Mouse (Mus musculus) small intestine, adult 2 months (tissue): Measurements from ENCODE around the gene 1700030K09Rik. TPM values are rescaled to one million over a fixed set of nuclear protein-coding genes. Genes with fewer than 3 reads are reported as not detected.

ENCODE experiments used
- H3K27ac ChIP-seq: fragments of 200-500 bp; 2 replicates; pipeline ENCODE4 v1.5.1; 2012; ENCODE audit warnings: low read depth, low read length, control low read depth, inconsistent platforms; ENCODE audit not compliant: insufficient read depth
- H3K27me3 ChIP-seq: fragments of 200-500 bp; 2 replicates; pipeline ENCODE4 v1.6.1; 2012; ENCODE audit warnings: mild to moderate bottlenecking, moderate library complexity, low read length, inconsistent platforms; ENCODE audit not compliant: control insufficient read depth, insufficient read depth
- H3K36me3 ChIP-seq: fragments of 200-500 bp; 2 replicates; pipeline ENCODE4 v1.6.1; 2012; ENCODE audit warnings: mild to moderate bottlenecking, low read length, control low read depth, inconsistent platforms; ENCODE audit not compliant: control insufficient read depth, insufficient read depth
- H3K4me1 ChIP-seq: fragments of 200-500 bp; 2 replicates; pipeline ENCODE4 v1.6.1; 2012; ENCODE audit warnings: low read length, inconsistent platforms, mixed read lengths; ENCODE audit not compliant: control insufficient read depth, insufficient read depth, insufficient read length
- H3K4me3 ChIP-seq: fragments of 200-500 bp; 2 replicates; pipeline ENCODE4 v1.5.1; 2012; ENCODE audit warnings: low read depth, mild to moderate bottlenecking, control low read depth, inconsistent platforms, low read length, moderate library complexity
- CTCF ChIP-seq: fragments of 200-500 bp; IDR thresholded peaks from 2 replicates; pipeline ENCODE4 v1.5.1; 2012; ENCODE audit warnings: low read depth, mild to moderate bottlenecking, control low read depth, inconsistent platforms, low read length, moderate library complexity, mixed read lengths; ENCODE audit not compliant: insufficient replicate concordance, insufficient read length; ENCODE audit errors: extremely low read depth
- POLR2A ChIP-seq: fragments of 200-500 bp; IDR thresholded peaks from 2 replicates; pipeline ENCODE4 v1.6.1; 2012; ENCODE audit warnings: low read depth, mild to moderate bottlenecking, control low read depth, inconsistent platforms, low read length, moderate library complexity
- WGBS: fragments of 180-500 bp; shearing (Covaris S2); methylation state at CpG from one replicate; pipeline ENCODE4 v1.1.7; 2018; 5-methylcytosine and 5-hydroxymethylcytosine counted together
- polyA plus RNA-seq: library from polyadenylated mRNA; depleted of rRNA; stranded (reverse); fragments of >200 nt; gene quantifications from 2 replicates; pipeline ENCODE4 v1.2.3, GENCODE M21; 2012

Gene 1700030K09Rik
- polyA plus RNA-seq, 1 experiment = 3.2 TPM

DNA sequence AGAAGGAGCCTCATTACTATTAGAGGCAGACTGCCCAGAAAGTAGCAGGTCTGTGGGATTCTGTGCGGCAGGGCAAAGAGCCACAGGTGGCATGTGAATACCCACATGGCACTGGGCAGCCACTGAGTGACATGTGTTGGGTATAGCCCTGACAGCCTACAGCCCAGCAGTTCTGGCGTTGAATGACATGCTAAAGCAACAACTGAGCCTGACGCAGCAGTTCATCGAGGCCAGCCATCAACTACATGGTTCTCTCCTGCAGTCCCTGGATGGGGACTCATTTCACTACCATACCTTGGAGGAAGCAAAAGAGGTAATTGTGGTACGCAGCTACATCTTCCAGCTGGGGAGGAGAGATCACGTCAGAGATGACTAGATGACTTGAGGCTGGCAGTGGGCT, 14.8 kb downstream of the 1700030K09Rik start:
- H3K36me3 ChIP-seq = peaks cover 43% of the 10 kb centered on the region
- no peak for TF ChIP-seq POLR2A
- TF ChIP-seq CTCF = no peak
- no peak overlapping the region for H3K4me3 ChIP-seq
- H3K27ac ChIP-seq = no peak overlapping the region
- H3K27me3 ChIP-seq = no peaks in the 10 kb centered on the region
- no peaks in the 10 kb centered on the region; the same call in 1 of the 2 replicates for H3K4me1 ChIP-seq
- 89% methylated on average over 6 of the region's 6 CpGs for WGBS

DNA sequence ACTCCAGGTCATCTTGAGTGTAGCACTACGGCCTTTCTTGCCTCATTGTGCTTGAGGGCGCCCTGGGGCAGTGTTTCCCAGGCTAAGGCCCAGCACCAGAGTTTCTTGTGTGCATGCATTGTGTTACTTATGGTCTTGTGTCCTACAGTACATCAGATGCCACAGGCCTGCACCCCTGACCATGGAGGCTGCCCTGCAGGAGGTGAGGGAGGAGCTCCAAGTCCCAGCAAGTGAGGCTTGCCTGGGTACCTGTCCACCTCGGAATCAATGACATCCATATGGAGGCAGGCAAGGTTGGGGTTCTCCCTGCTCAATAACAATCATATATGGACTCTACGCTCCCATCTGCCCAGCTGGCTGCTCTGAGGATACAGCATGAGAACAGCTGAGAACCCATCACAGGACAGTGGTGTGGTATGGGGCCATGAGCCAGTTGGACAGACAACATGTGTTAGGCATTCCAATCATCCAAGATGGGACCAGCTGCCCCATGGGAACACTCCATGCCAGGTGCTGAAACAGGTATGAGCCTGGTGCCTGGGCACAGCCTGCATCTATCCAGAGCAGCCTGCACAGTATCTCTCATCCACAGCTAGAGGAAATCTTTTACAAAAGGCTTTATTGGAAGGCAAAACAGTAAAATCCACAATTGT, 16.3 kb downstream of the 1700030K09Rik start:
- Histone ChIP-seq H3K4me3 (no peak overlapping the region), H3K27me3 (no peaks in the 10 kb centered on the region), H3K27ac (no peak overlapping the region), H3K4me1 (no peaks in the 10 kb centered on the region; the same call in 1 of the 2 replicates), H3K36me3 (peaks cover 54% of the 10 kb centered on the region)
- WGBS = 85% methylated on average over 4 of the region's 4 CpGs
- TF ChIP-seq CTCF (no peak), POLR2A (no peak)

DNA sequence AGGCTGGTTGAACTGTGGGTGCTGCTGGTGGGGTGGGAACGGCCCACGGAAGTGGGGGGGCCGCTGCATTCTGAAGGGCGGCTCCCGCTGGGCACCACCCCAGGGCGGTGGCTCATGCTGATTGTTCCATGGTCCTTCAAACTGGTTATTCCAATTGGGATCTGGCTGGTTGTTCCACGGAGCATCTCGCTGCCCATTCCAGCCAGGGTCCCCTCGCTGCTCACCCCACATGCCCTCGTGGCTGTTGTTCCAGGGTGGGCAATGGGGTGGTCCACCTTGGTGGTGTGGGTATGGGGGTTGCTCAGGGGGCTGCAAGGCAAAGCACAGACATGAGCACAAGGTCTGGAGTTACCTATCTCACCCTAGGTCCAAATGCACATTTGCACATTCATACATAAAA, 20.5 kb downstream of the 1700030K09Rik start:
- 90% methylated on average over 10 of the region's 10 CpGs for WGBS
- peaks cover 87% of the 10 kb centered on the region for H3K36me3 ChIP-seq
- H3K27ac ChIP-seq = no peak overlapping the region

DNA sequence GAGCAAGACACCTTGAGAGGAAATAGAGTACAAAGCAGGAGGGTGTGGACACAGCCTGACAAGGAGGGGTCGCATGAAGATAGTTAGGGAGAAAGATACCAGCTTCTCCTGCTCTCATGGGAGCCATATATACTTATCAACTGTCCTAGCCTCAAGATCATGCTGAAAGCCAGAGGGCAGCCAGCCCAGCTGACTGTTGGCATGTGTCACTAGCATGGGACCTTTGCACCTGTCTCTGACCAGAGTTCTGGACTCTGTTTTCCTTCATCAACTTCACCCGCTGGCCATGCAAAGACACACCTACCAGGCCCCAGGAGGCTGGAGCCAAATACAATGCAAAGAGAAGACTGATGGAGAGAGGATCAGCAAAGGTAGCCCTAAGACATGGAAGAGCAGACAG, 25.6 kb downstream of the 1700030K09Rik start:
- 62% methylated on average over 2 of the region's 2 CpGs for WGBS
- Histone ChIP-seq H3K4me1 (peaks cover 11% of the 10 kb centered on the region), H3K27ac (peak overlapping the region; percentile 70; the same call in 1 of the 2 replicates), H3K4me3 (no peak overlapping the region), H3K27me3 (no peaks in the 10 kb centered on the region), H3K36me3 (peaks cover 69% of the 10 kb centered on the region)
- no peak for TF ChIP-seq CTCF

More for the DNA sequence above, 20.5 kb downstream of the 1700030K09Rik start:
- Histone ChIP-seq H3K27me3 (no peaks in the 10 kb centered on the region), H3K4me1 (peaks cover 5% of the 10 kb centered on the region), H3K4me3 (no peak overlapping the region)
- TF ChIP-seq POLR2A (no peak), CTCF (no peak)

DNA sequence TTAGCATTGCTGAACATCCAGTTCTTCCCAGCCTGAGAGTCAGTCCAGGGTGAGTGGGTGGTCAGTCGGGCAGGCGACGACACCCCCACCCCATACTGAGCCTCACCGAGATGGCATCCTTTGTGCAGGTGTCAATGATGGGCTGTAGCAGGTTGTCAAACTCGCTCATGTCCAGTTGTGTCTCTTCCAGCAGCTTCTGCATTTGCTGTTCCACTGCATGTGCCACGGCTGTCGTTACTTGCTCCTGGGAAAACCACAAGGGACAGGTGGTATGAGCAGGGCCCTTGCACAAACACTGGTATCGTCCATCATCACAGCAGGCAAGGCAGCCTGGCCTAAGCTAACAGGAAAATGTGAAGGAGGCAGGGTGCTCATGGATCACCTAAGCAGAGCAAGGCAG, 26.3 kb downstream of the 1700030K09Rik start:
- Histone ChIP-seq H3K4me1 (peaks cover 11% of the 10 kb centered on the region), H3K4me3 (no peak overlapping the region), H3K36me3 (peaks cover 65% of the 10 kb centered on the region), H3K27me3 (no peaks in the 10 kb centered on the region), H3K27ac (no peak overlapping the region; the same call in 1 of the 2 replicates)
- TF ChIP-seq POLR2A (no peak), CTCF (no peak)
- 94% methylated on average over 8 of the region's 8 CpGs for WGBS

DNA sequence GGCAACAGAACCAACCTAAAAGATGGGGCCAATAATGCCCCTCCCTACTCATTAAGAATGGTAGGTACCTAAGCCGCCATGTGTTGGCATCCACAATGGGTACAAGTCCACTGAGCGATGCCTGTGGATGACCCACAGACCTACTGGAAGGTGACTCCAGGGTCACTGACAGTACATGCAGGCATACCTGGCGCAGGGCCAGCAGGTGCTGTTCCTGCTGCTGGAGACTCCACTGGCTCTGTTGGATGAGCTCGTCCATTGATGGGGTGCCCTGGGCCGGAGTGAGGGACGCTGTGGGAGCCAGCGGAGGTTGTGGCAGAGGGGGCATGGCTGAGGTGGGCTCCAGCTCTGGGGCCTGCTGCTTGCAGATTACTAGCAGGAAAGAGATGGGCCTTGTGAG, 27.0 kb downstream of the 1700030K09Rik start:
- 93% methylated on average over 7 of the region's 7 CpGs for WGBS
- TF ChIP-seq POLR2A (no peak), CTCF (no peak)
- Histone ChIP-seq H3K27ac (no peak overlapping the region), H3K4me3 (no peak overlapping the region), H3K27me3 (no peaks in the 10 kb centered on the region), H3K36me3 (peaks cover 58% of the 10 kb centered on the region), H3K4me1 (peaks cover 11% of the 10 kb centered on the region)

DNA sequence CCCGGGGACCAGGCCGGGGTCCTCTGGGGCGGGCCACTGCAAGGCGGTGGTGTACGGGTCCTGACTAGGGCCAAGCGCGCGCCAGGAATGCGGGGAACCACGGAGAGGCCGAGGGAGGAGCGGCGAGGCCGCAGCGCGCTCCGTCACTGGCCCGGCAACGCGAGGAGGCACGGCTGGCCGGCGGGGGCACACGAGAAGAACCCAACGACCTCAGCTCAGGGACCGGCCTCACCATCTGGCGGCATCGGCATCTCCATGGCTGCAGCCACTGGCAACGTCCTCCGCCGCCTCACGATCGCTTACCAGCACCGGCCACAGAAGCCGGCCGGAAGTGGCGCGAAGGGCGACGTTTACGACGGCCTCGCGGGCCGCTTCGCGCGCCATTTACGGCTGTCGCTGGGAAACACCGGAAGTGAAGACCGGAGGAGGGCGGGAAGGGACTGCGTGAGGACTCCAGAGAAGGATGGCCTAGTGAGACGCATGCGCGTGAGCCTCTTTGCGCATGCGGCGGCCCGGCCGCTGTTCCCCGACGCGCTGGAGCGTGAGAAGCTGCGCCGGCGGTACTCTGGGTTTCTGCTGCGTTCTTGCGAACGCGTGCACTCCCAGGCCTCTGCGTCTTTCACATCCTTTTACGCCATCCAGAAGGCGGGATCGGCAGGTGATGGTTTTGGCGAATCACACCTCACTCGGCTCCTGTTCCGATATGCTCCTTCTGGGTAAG, 31.3 kb downstream of the 1700030K09Rik start, which contains the start of gene Cherp:
Gene Cherp (minus strand): TSS at position 401 of the 721 bp plus-strand sequence.
- Histone ChIP-seq H3K4me1 (peaks cover 5% of the 10 kb centered on the region; the same call in 1 of the 2 replicates), H3K36me3 (peaks cover 19% of the 10 kb centered on the region), H3K27ac (peak within 1 kb of the TSS; percentile 74), H3K27me3 (no peaks in the 10 kb centered on the region), H3K4me3 (peak within 1 kb of the TSS; percentile 72)
- WGBS = under 1% methylated on average over 80 of the region's 80 CpGs
- TF ChIP-seq CTCF (no peak), POLR2A (peak; percentile 83)
